Mouse (Mus musculus) gastrocnemius, adult 18-20 months (tissue): ENCODE results near the gene Mxi1. TPM values are rescaled to one million over a fixed set of nuclear protein-coding genes. Genes with fewer than 3 reads are reported as not detected.
"Not testable (repeated sequence)": the region's sequence is repeated elsewhere in the genome, so short reads cannot be mapped to it uniquely, and the experiment has no call there.

ENCODE experiments used
- DNase-seq: peaks from one replicate; pipeline ENCODE4 v3.0.0; 2021; ENCODE audit warnings: low spot score
- total RNA-seq, 2 experiments: library from RNA; stranded (reverse); gene quantifications; 2 replicates each; pipeline ENCODE4 v1.2.3; 2021

Gene Mxi1
- total RNA-seq, 2 experiments from 2014 or later: 53.1 to 55.9 TPM

- peak; percentile 61 for DNase-seq
These were observed 84.2 kb downstream of the Mxi1 start for GRCm38 (mm10) chr19:53394552-53394951.

GRCm38 (mm10) chr19:53394956-53395355 is 84.6 kb downstream of the Mxi1 start:
- not testable (repeated sequence) for DNase-seq

- not testable (repeated sequence) for DNase-seq
These were observed 85.5 kb downstream of the Mxi1 start for GRCm38 (mm10) chr19:53395805-53396204.

GRCm38 (mm10) chr19:53397451-53398233 is 87.3 kb downstream of the Mxi1 start:
- no peak for DNase-seq

GRCm38 (mm10) chr19:53399213-53399612 is 88.9 kb downstream of the Mxi1 start:
- no peak for DNase-seq

GRCm38 (mm10) chr19:53400332-53401110 is 90.2 kb downstream of the Mxi1 start:
- DNase-seq: no peak

- DNase-seq: no peak
These were observed 92.6 kb downstream of the Mxi1 start for GRCm38 (mm10) chr19:53402741-53403432.

- no peak for DNase-seq
These were observed 94.0 kb downstream of the Mxi1 start for GRCm38 (mm10) chr19:53404219-53404836.

- no peak for DNase-seq
These were observed 94.6 kb downstream of the Mxi1 start for GRCm38 (mm10) chr19:53404837-53405356.

- DNase-seq: no peak
These were observed 95.5 kb downstream of the Mxi1 start for GRCm38 (mm10) chr19:53405810-53406209.

- no peak for DNase-seq
These were observed 97.0 kb downstream of the Mxi1 start for GRCm38 (mm10) chr19:53407350-53407749.

GRCm38 (mm10) chr19:53408398-53408797 is 98.1 kb downstream of the Mxi1 start:
- no peak for DNase-seq

- no peak for DNase-seq
These were observed 99.5 kb downstream of the Mxi1 start for GRCm38 (mm10) chr19:53409663-53410307.

GRCm38 (mm10) chr19:53412149-53412848 is 102.0 kb downstream of the Mxi1 start:
- DNase-seq: no peak

GRCm38 (mm10) chr19:53413617-53414380 is 103.5 kb downstream of the Mxi1 start:
- no peak for DNase-seq

GRCm38 (mm10) chr19:53414650-53415049 is 104.3 kb downstream of the Mxi1 start:
- DNase-seq: no peak

- DNase-seq: no peak
These were observed 104.9 kb downstream of the Mxi1 start for GRCm38 (mm10) chr19:53415198-53415597.

GRCm38 (mm10) chr19:53419834-53420233 is 109.5 kb downstream of the Mxi1 start:
- DNase-seq: peak; percentile 56

- peak; percentile 60 for DNase-seq
These were observed 110.7 kb downstream of the Mxi1 start for GRCm38 (mm10) chr19:53420924-53421582.
